Mouse (Mus musculus): ENCODE measurements around the gene Sell.

The Sell gene

DNA sequence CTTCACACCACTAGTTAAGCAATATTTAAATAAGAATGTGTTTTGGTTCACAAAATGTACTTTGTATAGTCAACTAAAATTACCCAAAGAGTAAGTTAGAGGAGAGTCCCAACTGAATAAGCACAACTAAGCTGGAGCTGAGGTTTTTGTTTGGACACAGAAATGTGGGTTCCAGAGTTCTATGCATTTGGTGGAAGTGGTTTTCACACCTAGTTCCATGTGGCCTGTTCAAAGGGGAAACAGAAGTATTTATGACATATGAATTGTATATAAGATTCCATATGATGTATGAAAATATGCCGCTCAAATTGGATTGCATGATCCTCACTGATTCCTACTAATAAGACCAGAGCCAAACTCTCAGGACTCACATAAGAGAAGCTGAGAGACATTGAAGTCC, 13.6 kb downstream of the Sell start:
- no peak for DNase-seq (ENCODE audit: low spot score)

- DNase-seq (ENCODE audit: low spot score) = no peak
Observed at GRCm38 (mm10) chr1:164076441-164076840, 14.7 kb downstream of the Sell start.

DNA sequence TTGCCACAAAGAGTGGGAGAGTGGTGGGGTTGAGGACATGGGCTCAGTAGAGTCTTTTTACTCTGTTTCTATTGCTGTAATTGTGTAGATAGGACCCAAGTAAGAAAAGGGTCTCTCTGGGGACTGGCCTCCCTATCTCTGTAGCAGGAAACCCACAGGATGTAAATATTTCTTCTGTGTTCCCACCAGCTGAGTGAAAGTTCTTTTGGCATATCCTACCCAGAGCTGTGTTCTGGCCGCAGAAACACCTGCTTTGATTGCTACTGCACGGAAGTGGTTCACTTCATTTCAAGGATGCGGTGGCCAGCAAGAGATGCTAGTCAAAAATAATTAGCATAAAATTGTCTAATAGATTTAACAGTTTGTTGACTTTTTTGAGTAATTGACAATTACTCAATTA, 15.2 kb downstream of the Sell start:
- DNase-seq (ENCODE audit: low spot score) = no peak

DNA sequence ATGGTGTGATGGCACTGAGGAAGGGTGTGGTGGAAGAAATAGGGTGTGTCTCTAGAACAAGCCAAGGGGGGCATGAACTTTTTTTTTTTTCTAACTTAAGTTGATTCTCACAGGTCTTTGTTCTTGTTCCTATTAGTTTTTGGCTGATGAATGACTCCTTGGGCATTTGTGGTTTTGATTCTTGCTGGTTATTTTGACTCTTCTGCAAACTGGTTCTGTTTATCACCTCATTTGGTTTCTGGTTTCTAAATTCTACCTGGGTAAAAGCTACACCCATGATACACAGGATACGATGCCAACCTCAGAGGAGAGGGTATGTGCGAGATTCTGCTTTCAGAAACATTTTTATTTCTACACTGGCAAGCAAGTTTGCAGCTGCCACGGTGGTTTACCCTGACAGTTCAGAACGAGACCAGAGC, 16.6 kb downstream of the Sell start:
- DNase-seq (ENCODE audit: low spot score) = no peak

DNA sequence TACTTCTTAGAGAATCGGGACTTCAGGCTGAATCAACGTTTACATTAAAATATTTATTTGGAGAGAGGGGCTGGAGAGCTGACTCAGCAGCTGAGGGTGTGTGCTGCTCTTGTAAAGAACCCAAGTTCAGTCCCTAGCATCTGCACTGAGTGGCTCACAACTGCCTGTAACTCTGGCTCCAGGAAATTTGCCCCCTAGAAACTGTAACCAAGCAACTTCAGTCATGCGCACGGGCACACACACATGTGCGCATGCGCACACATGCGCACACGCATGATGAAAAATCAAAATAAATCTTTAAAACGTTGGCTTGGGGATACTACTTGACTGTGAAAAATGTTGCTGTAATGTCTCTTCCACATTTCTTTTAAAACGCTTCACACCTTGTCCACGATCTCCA, 17.3 kb downstream of the Sell start:
- no peak for DNase-seq (ENCODE audit: low spot score)

GRCm38 (mm10) chr1:164083046-164083445, 21.3 kb downstream of the Sell start:
- DNase-seq (ENCODE audit: low spot score) = no peak

- no peak for DNase-seq (ENCODE audit: low spot score)
Observed at GRCm38 (mm10) chr1:164086797-164087196, 25.0 kb downstream of the Sell start.

- DNase-seq (ENCODE audit: low spot score) = no peak
Observed at GRCm38 (mm10) chr1:164087872-164088271, 26.1 kb downstream of the Sell start.

DNA sequence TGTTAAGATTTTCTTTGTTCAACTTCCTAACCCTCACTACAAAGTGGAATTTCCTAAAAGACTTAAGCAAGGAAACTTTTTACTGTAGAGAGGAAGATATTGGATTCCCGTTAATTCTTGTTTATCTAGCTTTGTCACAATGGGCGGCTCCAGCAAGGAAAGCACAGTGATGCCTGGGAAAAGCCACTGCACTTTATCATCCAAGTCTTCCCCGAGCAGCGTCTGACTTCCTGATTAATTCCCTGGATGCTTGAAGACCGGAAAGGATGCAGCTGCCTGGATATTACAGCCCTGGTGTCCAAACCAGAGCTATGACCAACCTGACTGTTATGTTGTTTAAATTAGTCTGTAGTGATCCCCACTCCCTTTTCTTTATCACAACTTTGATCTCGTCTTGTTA, 35.0 kb downstream of the Sell start:
- DNase-seq (ENCODE audit: low spot score) = no peak

- DNase-seq (ENCODE audit: low spot score) = no peak
Observed at GRCm38 (mm10) chr1:164097911-164098310, 36.1 kb downstream of the Sell start.

GRCm38 (mm10) chr1:164098372-164098771, 36.6 kb downstream of the Sell start:
- DNase-seq (ENCODE audit: low spot score) = no peak

DNA sequence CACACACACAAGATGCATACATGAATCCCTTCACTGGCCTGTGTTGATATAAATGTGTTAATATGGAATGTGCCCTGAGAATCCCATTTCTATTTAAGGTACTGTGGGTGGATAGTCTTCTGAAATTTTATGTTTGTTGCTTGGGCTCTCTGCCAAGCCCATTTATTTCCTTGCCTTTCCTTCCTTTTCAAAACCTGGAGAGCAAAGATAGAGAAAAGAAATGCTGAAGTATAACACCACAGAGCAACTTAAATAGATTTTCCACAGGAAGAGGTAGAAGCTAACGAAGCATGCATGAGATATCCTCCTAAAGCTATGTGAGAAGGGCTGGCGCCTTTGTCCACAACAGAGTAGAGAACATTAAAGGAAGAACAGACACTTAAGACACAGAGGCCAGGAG, 48.0 kb downstream of the Sell start:
- no peak for DNase-seq (ENCODE audit: low spot score)

- no peak for DNase-seq (ENCODE audit: low spot score)
Observed at GRCm38 (mm10) chr1:164110591-164111329, 49.0 kb downstream of the Sell start.

DNA sequence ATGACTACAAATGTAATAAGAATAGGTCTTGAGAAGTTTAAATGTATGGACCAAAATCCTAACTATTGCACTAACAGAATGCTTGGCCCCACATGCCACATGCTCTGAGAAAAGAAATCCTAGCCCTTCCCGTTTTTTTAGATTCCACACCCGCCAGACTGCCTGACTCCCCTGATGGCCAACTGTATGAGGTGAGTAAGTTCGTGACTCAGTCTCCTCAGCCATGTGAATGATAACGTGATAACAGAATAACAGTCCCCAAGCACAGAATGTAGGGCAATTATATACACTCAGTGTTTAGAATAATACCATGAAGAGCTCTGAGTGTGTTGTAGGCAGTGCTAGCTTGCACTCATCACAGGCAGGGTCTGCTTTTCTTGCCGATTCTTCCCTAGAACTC, 52.5 kb downstream of the Sell start:
- no peak for DNase-seq (ENCODE audit: low spot score)

GRCm38 (mm10) chr1:164114947-164115493, 53.2 kb downstream of the Sell start, which contains the start of gene Selp:
TSS of gene Selp (plus strand) at chr1:164115264.
- DNase-seq (ENCODE audit: low spot score) = no peak

DNA sequence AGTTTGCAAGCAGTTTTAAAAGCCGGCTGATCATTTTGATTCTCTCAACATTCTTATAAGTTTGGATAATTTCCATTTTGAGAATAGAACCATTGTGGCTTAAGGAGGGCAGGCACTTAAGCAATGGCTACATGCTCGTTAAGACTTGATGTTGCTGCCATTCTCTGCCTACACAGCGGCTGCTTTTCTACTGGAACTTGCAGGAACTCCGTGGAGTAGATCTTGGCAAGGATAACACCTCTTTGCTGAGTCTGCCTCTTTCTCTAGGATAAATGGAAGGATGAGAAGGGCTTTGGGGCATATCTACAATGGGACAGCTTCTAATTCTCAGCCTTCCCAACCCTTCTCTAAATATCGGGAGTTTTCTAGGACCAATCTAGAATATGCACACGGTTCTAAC, 53.9 kb downstream of the Sell start:
- DNase-seq (ENCODE audit: low spot score) = no peak

- DNase-seq (ENCODE audit: low spot score) = no peak
Observed at GRCm38 (mm10) chr1:164117869-164118268, 56.1 kb downstream of the Sell start.

GRCm38 (mm10) chr1:164119892-164120776, 58.4 kb downstream of the Sell start:
- DNase-seq (ENCODE audit: low spot score) = no peak

DNA sequence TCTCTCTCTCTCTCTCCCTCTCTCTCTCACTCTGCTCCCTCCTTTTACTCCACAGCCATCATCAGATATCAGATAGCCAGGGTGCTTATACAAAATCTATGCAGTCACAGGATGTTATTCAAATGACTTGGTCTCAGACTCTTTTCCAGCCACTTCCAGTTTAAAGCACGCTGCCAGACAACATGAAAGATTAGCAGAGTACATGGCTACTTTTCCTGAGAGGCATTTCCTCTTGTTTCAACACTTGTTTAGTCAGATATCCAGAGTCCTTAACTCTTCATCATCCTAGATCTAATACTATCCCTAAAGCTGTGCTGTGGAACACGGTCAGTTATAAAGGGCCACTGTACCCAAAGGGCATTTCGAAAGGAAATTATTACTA, 59.0 kb downstream of the Sell start:
- no peak for DNase-seq (ENCODE audit: low spot score)

DNA sequence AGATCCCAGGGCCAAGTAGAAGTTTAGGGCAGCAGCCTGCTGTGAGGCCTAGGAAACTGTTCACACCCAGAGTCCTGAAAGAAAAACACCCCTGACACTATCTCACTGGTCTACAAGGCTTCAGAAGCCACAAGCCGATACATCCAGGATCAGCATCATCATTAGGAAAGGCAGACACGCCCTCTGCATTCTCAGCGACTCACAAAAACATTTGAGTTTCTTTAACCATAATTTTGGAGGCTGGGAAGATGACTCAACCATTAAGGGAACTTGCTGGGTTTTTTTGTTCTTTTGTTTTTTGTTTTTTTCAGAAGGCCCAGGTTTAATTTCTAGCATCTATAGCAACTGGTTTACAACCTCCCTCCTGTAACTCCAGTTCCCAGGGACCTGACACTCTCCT, 62.1 kb downstream of the Sell start:
- no peak for DNase-seq (ENCODE audit: low spot score)

GRCm38 (mm10) chr1:164130013-164130412, 68.2 kb downstream of the Sell start:
- no peak for DNase-seq (ENCODE audit: low spot score)

DNA sequence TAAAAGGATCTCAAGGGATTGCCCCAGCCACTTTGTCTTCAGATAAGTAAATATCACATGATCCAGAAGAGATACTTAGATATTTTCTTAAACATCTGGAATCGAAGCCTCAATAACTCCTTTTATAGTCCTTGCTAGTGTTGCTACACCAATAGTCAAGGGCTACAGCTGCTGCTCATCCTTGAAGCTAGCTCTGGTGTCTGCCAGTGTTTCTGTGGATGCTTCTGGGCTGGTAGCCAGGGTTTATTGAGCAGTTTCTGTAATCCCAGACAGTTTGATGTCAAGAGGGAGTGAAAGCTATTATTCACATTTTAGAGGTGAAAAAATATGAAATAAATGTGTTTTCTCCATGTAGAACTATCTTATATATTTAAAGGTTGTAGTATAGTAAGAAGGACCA, 70.8 kb downstream of the Sell start:
- no peak for DNase-seq (ENCODE audit: low spot score)

Data from ovary, adult 18-20 months (tissue).